Mouse (Mus musculus) T-helper 1 cell (primary cell): ENCODE data around the gene Fam210b.

Source experiments
- in situ Hi-C: fragments of 300-600 bp; cut with MboI, MseI; formaldehyde crosslinking; loops from one replicate; pipeline ENCODE4 v1.15.1; 2025; ENCODE audit warnings: high pct_unique_total_duplicates

The Fam210b gene

DNA sequence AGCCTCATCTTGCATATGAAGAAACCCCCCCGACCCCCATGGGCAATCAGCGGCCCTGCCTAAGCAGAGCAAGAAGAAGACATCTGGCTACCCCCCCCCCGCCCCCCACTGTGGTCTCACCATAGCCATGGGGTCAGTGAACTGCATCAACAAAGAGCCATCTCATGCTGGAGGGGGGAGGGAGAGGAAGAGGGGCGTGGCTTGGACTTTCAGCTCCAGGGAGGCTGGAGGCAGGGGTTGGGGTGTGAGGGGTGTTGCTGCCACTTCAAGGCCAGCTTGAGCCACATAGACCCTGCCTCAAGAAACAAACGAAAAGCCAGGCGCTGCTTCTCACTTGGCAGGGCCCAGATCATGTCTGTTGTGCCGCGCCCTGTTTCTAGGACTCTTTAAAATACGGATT, 50.6 kb downstream of the Fam210b start:
- in situ Hi-C loops = no loop called here

DNA sequence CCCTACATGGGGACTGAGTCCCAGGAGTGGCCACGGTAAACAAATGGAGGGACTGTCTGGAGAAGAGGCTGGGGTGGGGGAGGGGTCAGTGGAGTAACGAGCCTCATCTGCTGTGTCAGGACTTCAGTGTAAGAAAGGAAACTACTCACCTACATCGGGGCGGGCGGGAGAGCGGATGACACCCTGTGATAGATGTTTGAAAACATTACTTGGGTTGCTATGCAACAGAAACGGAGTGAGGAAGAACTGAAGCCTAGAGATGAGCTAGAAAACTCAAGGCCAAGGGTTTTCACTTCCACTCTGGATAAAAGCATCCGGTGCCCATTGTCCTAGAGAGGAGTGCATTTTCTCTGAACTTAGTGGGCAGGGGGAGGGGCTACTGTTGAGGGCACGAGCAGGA, 54.5 kb downstream of the Fam210b start:
- in situ Hi-C loops = no loop called here

DNA sequence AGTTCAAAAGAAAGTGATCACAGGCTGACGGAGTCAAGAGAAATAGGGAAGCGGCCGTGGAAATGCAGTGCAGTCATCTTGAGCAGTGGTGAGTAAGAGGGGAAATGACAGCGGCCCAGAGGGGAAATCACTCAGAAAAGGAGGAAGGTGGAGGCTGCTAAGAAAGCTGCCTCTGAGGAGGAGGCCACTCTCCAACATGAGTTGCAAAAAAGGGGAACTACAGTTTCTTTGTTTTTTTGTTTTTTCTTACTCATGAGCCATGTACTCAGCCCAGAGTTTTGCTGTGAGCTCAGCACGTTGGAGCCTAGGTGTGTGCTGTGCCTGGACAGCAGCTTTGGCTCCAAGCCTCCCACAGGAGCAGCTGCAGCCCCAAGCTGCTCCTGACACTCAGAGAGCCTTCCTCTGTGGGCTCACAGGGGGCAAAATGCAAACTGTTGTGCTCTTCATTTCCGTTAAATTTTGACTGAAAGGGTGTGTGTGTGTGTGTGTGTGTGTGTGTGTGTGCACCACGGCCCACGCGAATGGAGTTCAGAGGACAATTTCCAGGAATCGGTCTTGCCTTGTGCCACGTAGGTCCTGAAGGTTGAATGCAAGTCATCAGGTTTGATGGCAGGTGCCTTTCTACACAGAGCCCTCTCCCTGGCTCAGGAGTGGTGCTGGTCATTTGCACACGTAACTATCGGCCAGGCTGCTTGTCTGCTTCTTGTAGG, 55.9 kb downstream of the Fam210b start:
- in situ Hi-C loops = no loop called here

DNA sequence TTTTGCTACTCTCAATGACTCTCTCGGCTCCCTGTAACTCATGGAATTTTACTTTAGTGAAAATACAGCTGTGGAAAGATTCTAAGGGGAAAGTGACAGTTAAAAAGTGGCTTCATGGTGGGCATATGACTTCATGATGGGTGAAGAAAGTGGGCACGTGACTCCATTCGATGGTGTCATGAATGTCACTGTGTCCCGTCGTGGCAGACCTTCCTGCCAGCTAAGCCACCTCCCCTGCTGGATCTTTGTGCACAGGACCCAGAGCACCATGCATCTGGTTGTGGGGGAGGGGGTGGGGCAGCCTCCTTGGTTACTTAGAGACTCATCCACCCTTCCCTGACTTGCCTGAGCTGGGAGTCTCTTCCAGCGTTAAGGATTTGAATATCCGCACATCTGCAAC, 58.9 kb downstream of the Fam210b start:
- in situ Hi-C loops = no loop called here

DNA sequence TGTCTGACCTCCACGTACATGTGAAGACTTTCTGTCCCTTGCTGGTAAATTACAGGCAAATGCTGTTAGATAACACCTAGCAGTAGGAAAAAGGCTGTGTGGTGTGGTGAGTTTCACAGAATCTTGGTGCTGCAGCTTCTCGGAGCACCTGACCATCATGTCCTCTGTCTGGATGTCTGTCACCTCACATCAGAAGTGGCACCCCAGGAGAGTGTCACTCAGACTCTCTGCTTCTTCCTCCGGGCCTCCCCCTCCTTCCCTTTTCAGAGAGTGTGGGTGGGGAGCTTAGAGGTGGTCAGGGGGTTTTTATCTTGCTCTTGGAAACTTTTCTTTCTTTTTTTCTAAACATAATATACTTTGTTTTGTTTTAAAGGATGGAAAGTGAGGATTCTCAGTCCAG, 59.6 kb downstream of the Fam210b start:
- in situ Hi-C loops = no loop called here
